Mouse (Mus musculus) thymus, postnatal 25 days (tissue): ENCODE results near the gene Zfp385b.

ENCODE experiments used
- DNase-seq: peaks from one replicate; pipeline ENCODE4 v3.0.0; 2022

The Zfp385b gene

GRCm38 (mm10) chr2:77448951-77449480 lies 370.4 kb downstream of the Zfp385b start:
- DNase-seq = no peak

- DNase-seq = no peak
These were observed 375.2 kb downstream of the Zfp385b start for GRCm38 (mm10) chr2:77444282-77444681.

GRCm38 (mm10) chr2:77440591-77440990 lies 378.8 kb downstream of the Zfp385b start:
- no peak for DNase-seq

GRCm38 (mm10) chr2:77436241-77436759 lies 383.1 kb downstream of the Zfp385b start:
- no peak for DNase-seq

GRCm38 (mm10) chr2:77419476-77419875 lies 400.0 kb downstream of the Zfp385b start:
- no peak for DNase-seq

GRCm38 (mm10) chr2:77418078-77418477 lies 401.4 kb downstream of the Zfp385b start:
- DNase-seq = no peak

- DNase-seq = no peak
These were observed 407.3 kb downstream of the Zfp385b start for GRCm38 (mm10) chr2:77412171-77412570.

GRCm38 (mm10) chr2:77411612-77412011 lies 407.8 kb downstream of the Zfp385b start:
- DNase-seq = no peak

- no peak for DNase-seq
These were observed 409.8 kb downstream of the Zfp385b start for GRCm38 (mm10) chr2:77409521-77410135.

GRCm38 (mm10) chr2:77408972-77409371 lies 410.5 kb downstream of the Zfp385b start:
- DNase-seq = no peak

- DNase-seq = no peak
These were observed 417.1 kb downstream of the Zfp385b start for GRCm38 (mm10) chr2:77402329-77402728.

GRCm38 (mm10) chr2:77401438-77402235 lies 417.8 kb downstream of the Zfp385b start:
- DNase-seq = no peak

GRCm38 (mm10) chr2:77393881-77394280 lies 425.6 kb downstream of the Zfp385b start:
- no peak for DNase-seq

GRCm38 (mm10) chr2:77388186-77388585 lies 431.3 kb downstream of the Zfp385b start:
- no peak for DNase-seq

- DNase-seq = peak; percentile 18
These were observed 432.9 kb downstream of the Zfp385b start for GRCm38 (mm10) chr2:77386515-77386914.

- DNase-seq = no peak
These were observed 436.7 kb downstream of the Zfp385b start for GRCm38 (mm10) chr2:77382766-77383165.

GRCm38 (mm10) chr2:77379907-77380306 lies 439.5 kb downstream of the Zfp385b start:
- DNase-seq = no peak

GRCm38 (mm10) chr2:77379332-77379731 lies 440.1 kb downstream of the Zfp385b start:
- DNase-seq = no peak

GRCm38 (mm10) chr2:77376823-77377222 lies 442.6 kb downstream of the Zfp385b start:
- DNase-seq = no peak

GRCm38 (mm10) chr2:77375155-77375554 lies 444.3 kb downstream of the Zfp385b start:
- no peak for DNase-seq

- DNase-seq = no peak
These were observed 450.3 kb downstream of the Zfp385b start for GRCm38 (mm10) chr2:77369174-77369573.
